Mouse (Mus musculus): ENCODE results near the gene Gm45713.
"Not testable (repeated sequence)": the region's sequence is repeated elsewhere in the genome, so short reads cannot be mapped to it uniquely, and the experiment has no call there.

Gene Gm45713

GRCm38 (mm10) chr7:45123186-45123570 lies 12.9 kb downstream of the Gm45713 start:
- no peak for DNase-seq (ENCODE audit: low spot score)

GRCm38 (mm10) chr7:45122561-45123185 lies 13.4 kb downstream of the Gm45713 start:
- DNase-seq (ENCODE audit: low spot score) = no peak

DNA sequence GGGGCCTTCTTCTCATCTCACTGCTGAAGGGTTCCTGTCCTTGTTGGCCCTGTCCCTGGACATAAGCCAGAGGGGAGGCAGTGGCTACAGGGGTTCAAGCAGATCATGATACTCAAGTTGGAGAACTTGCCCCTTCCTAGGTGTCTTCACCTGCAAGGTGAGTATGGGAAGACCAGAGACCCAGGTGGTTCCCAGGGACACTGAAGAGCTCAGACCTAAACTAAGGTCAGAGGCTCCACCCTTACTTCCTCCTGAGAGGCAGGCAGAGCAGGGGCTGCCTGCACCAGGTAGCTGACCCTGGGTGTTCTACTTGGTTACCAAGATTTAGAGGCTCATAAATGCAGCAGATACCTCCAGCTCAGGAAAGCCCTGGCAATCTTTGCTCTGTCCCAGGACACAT lies 14.1 kb downstream of the Gm45713 start:
- DNase-seq (ENCODE audit: low spot score) = no peak

DNA sequence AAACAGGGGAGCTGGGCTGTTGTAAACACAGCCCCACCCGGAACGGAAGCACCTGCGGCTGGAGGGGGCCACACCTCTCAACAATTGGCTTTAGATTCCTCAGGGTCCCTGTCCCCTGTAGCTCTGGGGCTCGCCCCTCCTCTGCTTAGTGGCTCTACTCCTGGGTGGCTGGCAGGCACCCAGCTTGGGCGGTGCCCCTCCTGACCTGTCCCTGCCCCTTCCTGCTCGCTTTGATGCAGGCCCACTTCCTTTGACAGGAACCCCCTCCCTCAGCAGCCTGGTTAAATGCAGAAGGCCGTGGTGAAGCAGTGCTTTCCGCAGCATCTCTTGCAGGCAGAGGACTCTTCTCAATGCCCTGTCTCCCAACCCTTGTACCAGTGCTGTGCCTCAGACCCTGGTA lies 14.6 kb downstream of the Gm45713 start:
- DNase-seq (ENCODE audit: low spot score) = no peak

GRCm38 (mm10) chr7:45119780-45120709 lies 16.0 kb downstream of the Gm45713 start:
- no peak for DNase-seq (ENCODE audit: low spot score)

- DNase-seq (ENCODE audit: low spot score) = no peak
Observed at GRCm38 (mm10) chr7:45118336-45118735, 17.7 kb downstream of the Gm45713 start.

- DNase-seq (ENCODE audit: low spot score) = no peak
Observed at GRCm38 (mm10) chr7:45117566-45117965, 18.5 kb downstream of the Gm45713 start.

DNA sequence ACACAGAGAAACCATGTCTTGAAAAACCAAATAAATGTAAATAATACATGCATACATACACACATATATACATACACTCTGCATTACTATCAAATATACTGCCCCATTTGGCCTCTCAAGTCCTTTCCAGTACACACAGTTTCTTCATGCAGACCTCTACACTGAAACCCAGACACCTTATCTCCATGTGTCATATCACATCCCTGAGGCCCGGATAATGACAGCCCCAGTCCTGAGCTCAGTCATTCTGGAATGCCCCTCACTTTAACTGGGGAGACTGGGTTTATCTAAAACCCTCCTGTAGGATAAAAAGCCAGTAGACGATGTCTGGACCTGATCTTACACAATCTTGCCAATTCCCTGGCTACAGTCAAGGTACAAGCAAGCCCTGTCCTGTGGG lies 22.6 kb downstream of the Gm45713 start:
- no peak for DNase-seq (ENCODE audit: low spot score)

DNA sequence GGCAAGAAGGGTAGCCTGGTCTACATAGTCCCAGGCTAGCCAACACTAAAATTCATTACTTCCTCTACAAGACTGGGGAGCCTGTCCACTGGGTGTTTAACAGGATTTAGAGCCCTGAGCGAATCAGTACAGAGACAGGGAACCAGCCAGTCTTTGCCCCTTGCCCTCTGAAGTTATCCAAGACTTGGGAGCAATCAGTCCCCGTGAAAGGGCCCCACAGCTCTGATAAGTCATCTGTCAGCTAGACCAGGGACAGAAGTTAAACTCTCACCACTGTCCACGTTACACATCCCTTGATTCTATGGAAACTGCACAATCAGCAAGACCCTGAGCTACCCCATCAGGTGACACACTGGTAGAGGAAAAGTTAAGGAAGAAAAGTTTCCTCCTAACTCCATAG lies 23.5 kb downstream of the Gm45713 start:
- DNase-seq (ENCODE audit: low spot score) = no peak

GRCm38 (mm10) chr7:45111940-45112339 lies 24.1 kb downstream of the Gm45713 start:
- DNase-seq (ENCODE audit: low spot score) = no peak

GRCm38 (mm10) chr7:45110089-45110488 lies 25.9 kb downstream of the Gm45713 start:
- not testable (repeated sequence) for DNase-seq (ENCODE audit: low spot score)

DNA sequence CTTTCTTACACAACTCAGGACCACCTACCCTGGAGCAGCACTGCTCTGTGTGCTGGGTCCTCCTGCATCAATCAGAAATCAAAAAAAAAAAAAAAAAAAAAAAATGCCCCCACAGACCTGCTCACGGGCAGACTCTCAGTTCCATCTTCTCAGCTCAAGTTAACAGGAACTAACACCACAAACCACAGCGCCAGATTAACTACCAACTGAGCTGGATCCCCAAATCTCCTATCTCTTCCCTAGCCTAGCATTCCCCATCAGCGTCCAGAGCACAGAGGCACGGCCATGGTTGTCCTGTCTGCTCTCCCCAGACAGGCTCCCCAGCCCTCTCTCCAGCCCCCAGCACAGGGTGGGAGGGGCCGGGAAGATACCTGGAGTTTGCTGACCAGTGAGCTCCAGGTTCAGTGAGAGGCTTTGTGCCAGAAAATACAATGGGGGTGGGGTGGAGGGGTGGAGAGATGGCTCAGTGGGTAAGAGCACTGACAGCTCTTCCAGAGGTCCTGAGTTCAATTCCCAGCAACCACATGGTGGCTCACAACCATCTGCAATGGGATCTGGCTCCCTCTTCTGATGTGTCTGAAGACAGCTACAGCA lies 28.9 kb downstream of the Gm45713 start:
- DNase-seq (ENCODE audit: low spot score) = no peak

GRCm38 (mm10) chr7:45106441-45106840 lies 29.6 kb downstream of the Gm45713 start:
- no peak for DNase-seq (ENCODE audit: low spot score)

- DNase-seq (ENCODE audit: low spot score) = no peak
Observed at GRCm38 (mm10) chr7:45105491-45105890, 30.5 kb downstream of the Gm45713 start.

GRCm38 (mm10) chr7:45104941-45105340 lies 31.1 kb downstream of the Gm45713 start:
- DNase-seq (ENCODE audit: low spot score) = no peak

DNA sequence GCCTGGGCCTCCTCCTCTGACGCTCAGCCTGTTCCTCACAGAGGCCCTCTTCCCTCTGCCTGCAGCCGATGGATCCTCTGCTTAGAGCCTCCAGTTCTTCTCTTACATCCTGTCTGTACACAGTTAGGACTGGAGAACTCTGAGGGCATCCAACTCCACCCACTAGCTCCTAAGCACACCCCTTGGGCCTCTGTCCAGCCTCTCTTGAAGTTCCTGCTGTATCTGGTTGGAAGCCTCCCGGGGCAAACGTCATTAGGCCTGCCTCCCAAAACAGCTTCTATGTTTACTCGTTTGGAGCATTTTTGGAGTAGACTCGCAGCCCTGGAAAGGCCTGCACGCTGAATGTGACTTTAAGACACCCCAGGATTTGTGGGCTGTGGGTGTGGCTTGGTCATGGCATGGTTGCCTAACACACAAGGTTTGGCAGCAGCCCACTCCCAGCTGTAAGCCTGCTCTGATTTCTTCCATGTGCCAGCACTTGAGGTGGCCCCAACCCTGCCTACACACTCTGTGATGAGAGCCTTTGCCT lies 32.3 kb downstream of the Gm45713 start, which contains the start of gene Fcgrt:
TSS of gene Fcgrt (minus strand) at position 200 of the 529 bp plus-strand sequence.
- DNase-seq (ENCODE audit: low spot score) = peak; percentile 99

GRCm38 (mm10) chr7:45102940-45103585 lies 33.0 kb downstream of the Gm45713 start:
- DNase-seq (ENCODE audit: low spot score) = no peak

GRCm38 (mm10) chr7:45102441-45102840 lies 33.6 kb downstream of the Gm45713 start:
- DNase-seq (ENCODE audit: low spot score) = no peak

DNA sequence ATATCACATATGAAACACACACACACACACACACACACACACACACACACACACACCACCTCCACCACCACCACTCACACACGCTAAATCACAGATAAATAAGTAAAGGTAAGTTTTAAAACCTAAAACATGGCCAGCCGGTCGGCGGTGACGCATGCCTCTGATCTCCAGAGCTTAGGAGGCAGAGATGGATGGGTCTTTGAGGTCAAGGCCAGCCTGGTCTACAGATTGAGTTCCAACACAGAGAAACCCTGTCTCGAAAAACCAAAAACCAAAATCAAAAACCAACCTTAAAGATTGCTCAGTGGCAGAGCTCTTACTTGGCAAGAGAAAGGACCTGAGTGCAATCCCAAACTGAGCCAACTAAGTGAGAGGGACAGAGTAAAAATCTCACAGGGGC lies 36.0 kb downstream of the Gm45713 start:
- peak; percentile 58 for DNase-seq (ENCODE audit: low spot score)

DNA sequence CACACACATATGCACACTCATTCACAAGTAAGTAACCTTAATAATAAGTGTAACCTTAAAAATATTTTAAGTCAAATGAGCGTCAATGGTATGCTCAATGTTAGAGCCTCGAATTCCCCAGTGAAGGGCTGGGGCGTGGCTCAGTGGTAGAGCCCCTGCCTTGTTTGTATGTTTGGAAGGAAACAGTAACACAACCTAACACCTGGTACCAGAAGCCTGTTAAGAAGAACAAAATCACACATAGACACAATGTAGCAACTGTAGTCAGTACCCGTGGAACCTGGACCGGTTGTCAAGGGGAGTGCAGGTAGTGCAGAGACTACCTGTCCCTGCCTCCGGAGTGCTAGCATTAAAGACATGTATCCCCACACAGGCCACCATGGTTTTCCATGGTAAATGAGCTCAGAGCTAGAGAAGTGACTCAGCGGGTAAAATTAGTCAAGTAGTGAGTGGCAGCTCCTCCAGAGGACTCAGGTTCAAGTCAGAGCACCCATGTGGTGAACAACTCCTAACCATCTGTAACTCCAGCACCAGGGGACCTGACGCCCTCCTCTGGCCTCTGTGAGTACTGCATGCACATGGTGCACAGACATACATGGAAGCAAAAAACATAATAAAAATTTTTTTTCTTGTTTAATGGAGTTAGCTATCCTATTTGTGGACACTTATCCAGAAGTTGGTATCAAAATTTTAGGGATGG lies 37.3 kb downstream of the Gm45713 start:
- no peak for DNase-seq (ENCODE audit: low spot score)

DNA sequence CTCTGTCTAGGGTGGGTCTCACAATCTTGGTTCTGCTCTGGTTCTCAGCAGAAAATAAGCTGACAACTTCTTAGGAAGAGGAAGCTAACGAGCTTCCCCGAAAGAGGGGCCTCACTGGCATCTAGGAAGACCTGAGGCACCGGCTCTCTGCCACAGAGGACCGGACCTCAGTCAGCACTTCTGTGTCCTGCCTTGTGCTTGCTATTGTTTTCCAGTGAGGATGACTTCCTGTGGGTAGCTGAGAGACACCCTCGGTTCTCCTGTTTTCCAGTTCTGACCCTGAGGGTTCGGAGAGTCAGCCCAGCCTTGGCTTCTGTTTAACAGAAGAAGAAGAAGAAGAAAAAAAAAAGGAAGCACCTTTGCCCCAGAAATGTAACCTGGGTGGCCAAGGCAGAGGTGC lies 38.6 kb downstream of the Gm45713 start:
- DNase-seq (ENCODE audit: low spot score) = no peak

Measured in adipocyte (in vitro differentiated cells).